Mouse (Mus musculus): ENCODE measurements around the gene Elovl5. TPM values are rescaled to one million over a fixed set of nuclear protein-coding genes. Genes with fewer than 3 reads are reported as not detected.

Elovl5 gene
- polyA plus RNA-seq, 1 experiment from 2014 or later: 70.7 TPM

DNA sequence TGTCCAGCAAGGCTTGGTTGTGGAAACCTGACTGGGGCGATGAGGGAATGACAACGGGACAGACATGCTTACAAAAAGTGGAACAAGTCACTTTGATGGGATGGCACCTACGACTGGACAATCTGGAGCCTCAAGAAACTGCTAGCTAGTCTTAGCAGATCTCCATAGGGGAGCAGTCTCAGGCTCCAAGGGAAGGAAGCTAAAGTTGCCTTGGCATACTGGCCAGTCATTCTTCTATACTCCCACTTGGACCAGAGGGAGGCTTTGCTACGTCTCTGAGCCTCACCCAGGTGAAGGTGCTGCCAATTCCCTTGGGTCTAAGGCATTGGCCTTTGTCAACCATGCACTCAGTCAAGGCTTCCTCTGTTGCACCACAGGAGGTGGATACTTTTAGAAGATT, 2.5 kb upstream of the Elovl5 start:
- Histone ChIP-seq H3K9ac (replicated peaks; ENCODE audit: low read depth, low read length) (no peak overlapping the region), H3K27me3 (replicated peaks; ENCODE audit: control insufficient read depth, insufficient read depth, low read length) (no peaks in the 10 kb centered on the region), H3K4me1 (replicated peaks; ENCODE audit: control insufficient read depth, insufficient read depth, low read length) (peaks cover 19% of the 10 kb centered on the region), H3K27ac (ENCODE audit: low read length) (no peak overlapping the region), H3K9me3 (ENCODE audit: control insufficient read depth, low read length) (no peaks in the 10 kb centered on the region), H3K36me3 (ENCODE audit: control insufficient read depth, insufficient read depth) (no peaks in the 10 kb centered on the region), H3K4me2 (ENCODE audit: low read length) (no peak overlapping the region), H3K4me3 (replicated peaks; ENCODE audit: low read length) (no peak overlapping the region)
- ATAC-seq: no peak
- WGBS: 82% methylated on average over 4 of the region's 4 CpGs

DNA sequence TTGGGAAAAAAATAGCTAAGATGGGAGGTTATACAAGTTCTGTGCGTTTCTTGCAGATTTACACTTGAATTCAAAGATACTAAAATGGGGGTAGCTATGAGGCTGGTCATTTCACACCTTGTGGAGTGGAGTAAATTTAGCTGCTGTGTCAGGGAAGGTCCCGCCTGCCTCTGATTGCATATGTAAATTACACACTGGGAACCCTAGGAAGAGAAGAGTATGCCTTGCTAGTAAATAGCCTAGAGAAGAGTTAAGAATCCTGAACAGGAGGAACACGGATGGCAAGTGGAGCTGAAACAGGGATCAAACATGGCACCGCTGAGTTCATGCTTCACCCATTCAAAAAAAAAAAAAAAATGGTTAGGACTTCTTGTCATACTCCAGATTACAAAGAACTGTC, 1.4 kb upstream of the Elovl5 start:
- Histone ChIP-seq H3K36me3 (ENCODE audit: control insufficient read depth, insufficient read depth) (no peaks in the 10 kb centered on the region), H3K4me1 (replicated peaks; ENCODE audit: control insufficient read depth, insufficient read depth, low read length) (peaks cover 19% of the 10 kb centered on the region), H3K27me3 (replicated peaks; ENCODE audit: control insufficient read depth, insufficient read depth, low read length) (no peaks in the 10 kb centered on the region), H3K27ac (ENCODE audit: low read length) (no peak overlapping the region), H3K4me2 (ENCODE audit: low read length) (no peak overlapping the region), H3K4me3 (replicated peaks; ENCODE audit: low read length) (no peak overlapping the region), H3K9me3 (ENCODE audit: control insufficient read depth, low read length) (no peaks in the 10 kb centered on the region), H3K9ac (replicated peaks; ENCODE audit: low read depth, low read length) (no peak overlapping the region)
- no peak for ATAC-seq
- WGBS: 57% methylated on average over 4 of the region's 4 CpGs

DNA sequence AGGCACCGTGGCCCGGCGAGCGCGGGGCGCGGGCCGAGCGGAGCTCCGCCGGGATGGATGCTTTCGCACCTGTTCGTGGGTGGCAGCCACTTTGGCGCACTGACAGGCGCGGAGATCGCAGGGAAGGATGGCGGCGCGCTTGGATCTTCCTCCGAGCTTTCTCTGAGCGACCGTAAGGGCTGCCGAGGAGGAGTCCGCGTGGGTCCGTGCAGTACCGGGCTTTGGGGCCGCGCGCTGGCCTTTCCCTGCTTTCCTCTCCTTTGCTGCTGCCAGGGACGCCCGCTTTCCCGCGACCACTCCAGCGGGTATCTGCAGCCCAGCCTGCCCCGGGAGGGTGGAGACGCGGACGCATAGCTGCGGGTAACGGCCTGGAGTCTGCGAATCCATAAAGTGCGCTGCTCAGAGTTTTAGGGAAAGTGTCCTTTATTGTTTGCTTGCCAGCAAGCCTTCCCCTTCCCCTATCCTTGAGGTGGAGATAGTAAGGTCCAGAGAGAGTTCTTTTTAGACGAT, 513 bp downstream of the Elovl5 start:
- 0% methylated on average over 45 of the region's 45 CpGs for WGBS
- Histone ChIP-seq H3K9me3 (ENCODE audit: control insufficient read depth, low read length) (no peaks in the 10 kb centered on the region), H3K36me3 (ENCODE audit: control insufficient read depth, insufficient read depth) (no peaks in the 10 kb centered on the region), H3K4me3 (replicated peaks; ENCODE audit: low read length) (peak overlapping the region; percentile 71), H3K9ac (replicated peaks; ENCODE audit: low read depth, low read length) (peak overlapping the region; percentile 79), H3K27me3 (replicated peaks; ENCODE audit: control insufficient read depth, insufficient read depth, low read length) (no peaks in the 10 kb centered on the region), H3K4me2 (ENCODE audit: low read length) (peak overlapping the region; percentile 87), H3K4me1 (replicated peaks; ENCODE audit: control insufficient read depth, insufficient read depth, low read length) (peaks cover 23% of the 10 kb centered on the region), H3K27ac (ENCODE audit: low read length) (peak overlapping the region; percentile 93)
- ATAC-seq: peak; percentile 67

DNA sequence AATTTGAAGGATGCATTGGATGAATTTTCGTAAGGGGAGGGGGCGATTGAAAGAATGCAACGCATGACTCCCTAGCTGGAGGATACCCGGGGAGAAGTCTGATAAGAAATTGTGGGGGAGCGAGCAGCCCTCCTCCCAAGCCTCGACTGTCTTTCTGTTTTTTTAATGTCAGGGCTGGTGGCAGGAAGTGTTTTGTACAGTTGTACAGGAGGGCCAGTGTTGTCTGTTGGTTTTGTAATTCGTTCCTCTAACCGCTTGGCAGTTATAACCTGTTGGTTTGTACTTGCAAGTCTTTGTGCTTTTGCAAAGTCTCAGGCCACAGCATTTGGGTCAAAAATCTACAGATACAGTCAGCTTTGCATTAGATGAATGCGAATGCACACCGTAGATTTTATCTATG, 1.0 kb downstream of the Elovl5 start:
- H3K27ac ChIP-seq (ENCODE audit: low read length): peak overlapping the region; percentile 93; the same call in 1 of the 2 replicates

DNA sequence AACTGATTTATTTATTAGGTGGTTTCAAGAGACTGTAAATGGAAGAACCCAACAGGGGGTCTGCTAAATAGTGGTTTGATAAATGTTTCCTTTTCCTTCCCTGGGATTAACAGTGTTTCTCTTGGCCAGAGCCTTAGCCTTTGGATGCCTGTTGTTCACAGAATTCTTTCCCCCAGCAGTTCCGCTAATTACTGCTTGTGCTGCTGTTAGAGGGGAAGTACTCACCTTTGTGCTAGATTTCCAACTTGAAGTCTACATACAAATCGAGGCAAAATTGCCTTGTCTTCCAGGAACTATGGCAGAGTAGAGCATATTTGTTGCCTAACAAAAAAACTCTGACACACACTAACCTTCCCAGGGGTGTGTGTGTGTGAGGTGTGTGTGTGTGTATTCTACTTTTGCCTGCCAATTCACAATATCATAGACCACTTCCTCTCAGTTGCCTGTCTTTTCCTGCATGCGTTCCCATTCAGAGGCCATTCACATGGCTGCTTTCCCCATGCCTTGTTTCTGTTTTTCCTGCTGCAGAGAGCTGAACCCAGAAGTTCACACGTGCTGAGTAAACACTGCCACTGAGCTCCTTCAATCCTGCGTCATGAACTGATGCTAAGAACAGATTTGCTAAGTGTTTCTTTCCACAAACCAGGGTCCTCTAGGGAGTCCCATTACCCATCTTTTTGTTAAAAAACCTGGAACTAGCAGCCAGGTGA, 2.0 kb downstream of the Elovl5 start:
- no peak for ATAC-seq
- Histone ChIP-seq H3K27me3 (replicated peaks; ENCODE audit: control insufficient read depth, insufficient read depth, low read length) (no peaks in the 10 kb centered on the region), H3K9me3 (ENCODE audit: control insufficient read depth, low read length) (no peaks in the 10 kb centered on the region), H3K27ac (ENCODE audit: low read length) (no peak overlapping the region), H3K4me3 (replicated peaks; ENCODE audit: low read length) (no peak overlapping the region), H3K36me3 (ENCODE audit: control insufficient read depth, insufficient read depth) (no peaks in the 10 kb centered on the region), H3K4me1 (replicated peaks; ENCODE audit: control insufficient read depth, insufficient read depth, low read length) (peaks cover 23% of the 10 kb centered on the region), H3K4me2 (ENCODE audit: low read length) (peak overlapping the region; percentile 87), H3K9ac (replicated peaks; ENCODE audit: low read depth, low read length) (no peak overlapping the region)
- WGBS: 57% methylated on average over 5 of the region's 5 CpGs

More for the DNA sequence above, 1.0 kb downstream of the Elovl5 start:
- Histone ChIP-seq H3K27me3 (replicated peaks; ENCODE audit: control insufficient read depth, insufficient read depth, low read length) (no peaks in the 10 kb centered on the region), H3K9ac (replicated peaks; ENCODE audit: low read depth, low read length) (peak overlapping the region; percentile 79), H3K9me3 (ENCODE audit: control insufficient read depth, low read length) (no peaks in the 10 kb centered on the region), H3K4me3 (replicated peaks; ENCODE audit: low read length) (peak overlapping the region; percentile 71), H3K36me3 (ENCODE audit: control insufficient read depth, insufficient read depth) (no peaks in the 10 kb centered on the region), H3K4me1 (replicated peaks; ENCODE audit: control insufficient read depth, insufficient read depth, low read length) (peaks cover 23% of the 10 kb centered on the region), H3K4me2 (ENCODE audit: low read length) (peak overlapping the region; percentile 87)
- ATAC-seq: no peak
- 19% methylated on average over 10 of the region's 10 CpGs for WGBS

DNA sequence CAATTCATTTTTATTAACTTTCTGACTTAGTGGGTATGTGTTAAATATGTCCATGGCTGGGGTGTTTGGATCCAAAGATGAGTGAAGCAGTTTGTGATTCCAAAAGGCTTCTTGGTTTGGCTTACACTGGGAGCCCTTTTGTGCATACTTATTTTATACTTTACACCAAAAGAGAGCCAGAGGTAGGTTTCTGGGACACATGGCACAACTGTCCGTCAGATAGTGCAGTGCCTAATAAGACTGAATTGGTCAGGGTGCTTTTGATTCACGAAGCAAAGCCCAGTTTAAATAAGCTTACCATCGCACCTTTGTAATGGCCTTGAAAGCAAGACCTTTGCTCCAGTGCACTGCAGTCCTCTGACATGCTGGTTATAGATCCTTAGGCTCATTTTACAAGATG, 3.3 kb downstream of the Elovl5 start:
- H3K4me1 ChIP-seq (replicated peaks; ENCODE audit: control insufficient read depth, insufficient read depth, low read length): peaks cover 23% of the 10 kb centered on the region
- no peaks in the 10 kb centered on the region for H3K9me3 ChIP-seq (ENCODE audit: control insufficient read depth, low read length)
- no peak overlapping the region for H3K27ac ChIP-seq (ENCODE audit: low read length)
- H3K27me3 ChIP-seq (replicated peaks; ENCODE audit: control insufficient read depth, insufficient read depth, low read length): no peaks in the 10 kb centered on the region
- 82% methylated on average over 3 of the region's 3 CpGs for WGBS
- no peak overlapping the region for H3K4me3 ChIP-seq (replicated peaks; ENCODE audit: low read length)
- no peak overlapping the region for H3K4me2 ChIP-seq (ENCODE audit: low read length)
- no peak overlapping the region for H3K9ac ChIP-seq (replicated peaks; ENCODE audit: low read depth, low read length)
- no peak for ATAC-seq
- H3K36me3 ChIP-seq (ENCODE audit: control insufficient read depth, insufficient read depth): no peaks in the 10 kb centered on the region

DNA sequence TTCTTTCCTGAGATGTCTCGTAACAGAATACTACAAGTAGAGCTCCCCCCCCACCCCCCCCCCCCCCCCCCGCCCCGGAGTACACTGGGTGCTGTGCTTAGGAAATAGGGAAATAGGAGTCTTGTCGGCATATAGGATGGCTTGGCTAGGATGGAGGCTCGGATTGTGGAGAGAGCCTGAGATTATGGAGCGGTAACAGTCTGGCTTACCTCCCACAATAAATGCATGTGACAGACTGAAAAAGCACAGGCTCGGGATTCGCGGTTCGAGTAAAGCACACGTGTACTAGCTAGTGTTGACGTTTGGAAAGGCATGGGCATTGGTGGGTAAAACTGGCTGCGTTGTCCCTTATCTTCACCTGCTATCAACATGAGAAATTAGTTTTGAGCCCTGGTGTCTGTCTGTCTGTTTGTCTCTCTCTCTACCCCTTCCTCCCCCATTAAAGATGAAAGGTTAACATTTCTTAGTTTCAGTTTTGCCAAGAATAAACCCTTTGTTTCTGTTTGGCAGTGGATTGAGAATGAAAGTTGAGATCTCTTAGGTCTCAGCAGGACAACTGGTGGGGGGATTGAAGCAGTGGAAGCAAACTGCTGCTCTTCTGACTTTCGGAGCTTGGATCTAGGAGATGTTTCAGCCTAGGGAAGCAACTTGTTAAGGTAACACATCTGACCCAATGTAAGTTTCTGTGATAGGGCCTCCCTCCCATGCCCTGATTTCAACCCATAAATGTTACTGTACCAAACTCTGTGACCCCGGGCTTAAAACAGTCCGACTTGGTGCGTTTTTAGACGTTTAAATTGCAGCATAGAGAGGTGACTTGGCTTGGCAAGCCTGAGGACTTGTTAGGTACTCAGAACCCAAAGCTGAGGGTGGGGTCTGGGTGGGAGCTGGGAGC, 4.4 kb downstream of the Elovl5 start:
- Histone ChIP-seq H3K9ac (replicated peaks; ENCODE audit: low read depth, low read length) (no peak overlapping the region), H3K4me2 (ENCODE audit: low read length) (no peak overlapping the region), H3K36me3 (ENCODE audit: control insufficient read depth, insufficient read depth) (no peaks in the 10 kb centered on the region), H3K9me3 (ENCODE audit: control insufficient read depth, low read length) (no peaks in the 10 kb centered on the region), H3K27me3 (replicated peaks; ENCODE audit: control insufficient read depth, insufficient read depth, low read length) (no peaks in the 10 kb centered on the region), H3K27ac (ENCODE audit: low read length) (no peak overlapping the region), H3K4me3 (replicated peaks; ENCODE audit: low read length) (no peak overlapping the region), H3K4me1 (replicated peaks; ENCODE audit: control insufficient read depth, insufficient read depth, low read length) (peaks cover 23% of the 10 kb centered on the region)
- no peak for ATAC-seq
- 74% methylated on average over 16 of the region's 18 CpGs for WGBS

DNA sequence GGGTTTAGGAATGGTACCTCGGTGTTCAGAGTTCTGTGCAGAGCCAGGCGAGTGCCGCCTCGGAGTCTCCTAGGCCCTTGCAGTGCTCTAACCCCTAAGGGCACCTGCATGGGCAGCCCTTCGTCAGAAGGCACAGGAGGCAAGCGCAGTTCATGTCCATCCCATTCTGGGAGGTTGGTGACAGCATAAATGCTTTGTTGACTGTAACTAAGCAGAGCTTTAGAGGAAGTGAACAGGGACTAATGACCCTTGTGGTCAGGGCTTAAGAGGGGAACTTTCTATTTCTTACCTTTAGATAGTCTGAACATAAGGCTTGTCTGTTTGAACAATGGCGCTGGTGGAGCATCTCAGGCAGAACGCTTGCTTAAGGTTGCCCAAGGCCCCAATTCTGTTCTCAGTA, 6.6 kb downstream of the Elovl5 start:
- no peaks in the 10 kb centered on the region for H3K27me3 ChIP-seq (replicated peaks; ENCODE audit: control insufficient read depth, insufficient read depth, low read length)
- no peak overlapping the region for H3K27ac ChIP-seq (ENCODE audit: low read length)
- no peak for ATAC-seq
- no peaks in the 10 kb centered on the region for H3K36me3 ChIP-seq (ENCODE audit: control insufficient read depth, insufficient read depth)
- no peak overlapping the region for H3K4me3 ChIP-seq (replicated peaks; ENCODE audit: low read length)
- H3K9me3 ChIP-seq (ENCODE audit: control insufficient read depth, low read length): no peaks in the 10 kb centered on the region
- WGBS: 89% methylated on average over 8 of the region's 8 CpGs
- H3K4me2 ChIP-seq (ENCODE audit: low read length): no peak overlapping the region
- no peak overlapping the region for H3K9ac ChIP-seq (replicated peaks; ENCODE audit: low read depth, low read length)
- H3K4me1 ChIP-seq (replicated peaks; ENCODE audit: control insufficient read depth, insufficient read depth, low read length): peaks cover 11% of the 10 kb centered on the region

DNA sequence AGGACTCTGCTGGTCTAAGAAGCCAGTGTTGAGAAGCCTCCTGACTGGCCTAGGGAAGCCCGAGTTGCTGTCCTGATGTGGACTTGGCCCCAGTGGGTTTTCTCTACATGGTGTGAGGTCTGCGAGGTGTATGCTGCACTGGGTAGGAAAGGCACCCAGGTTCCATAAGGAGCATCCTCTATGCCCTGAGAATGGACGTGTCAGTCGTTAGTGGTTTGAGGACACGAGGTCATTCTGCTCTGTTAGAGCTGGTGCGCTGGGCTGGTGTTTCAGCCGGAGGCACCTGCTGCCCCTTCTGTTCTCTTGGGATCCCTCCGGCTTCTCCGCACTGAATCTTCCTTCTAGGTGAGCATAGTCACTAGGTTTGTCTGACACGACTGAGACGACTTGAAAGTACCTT, 7.0 kb downstream of the Elovl5 start:
- ATAC-seq: no peak
- H3K4me1 ChIP-seq (replicated peaks; ENCODE audit: control insufficient read depth, insufficient read depth, low read length): peaks cover 8% of the 10 kb centered on the region
- 76% methylated on average over 11 of the region's 11 CpGs for WGBS

More for the DNA sequence above, 7.0 kb downstream of the Elovl5 start:
- Histone ChIP-seq H3K9me3 (ENCODE audit: control insufficient read depth, low read length) (no peaks in the 10 kb centered on the region), H3K4me2 (ENCODE audit: low read length) (no peak overlapping the region), H3K9ac (replicated peaks; ENCODE audit: low read depth, low read length) (no peak overlapping the region), H3K27me3 (replicated peaks; ENCODE audit: control insufficient read depth, insufficient read depth, low read length) (no peaks in the 10 kb centered on the region), H3K27ac (ENCODE audit: low read length) (no peak overlapping the region), H3K36me3 (ENCODE audit: control insufficient read depth, insufficient read depth) (no peaks in the 10 kb centered on the region), H3K4me3 (replicated peaks; ENCODE audit: low read length) (no peak overlapping the region)

All from forebrain, embryonic 16.5 days (tissue).